Mouse (Mus musculus) brain, embryonic 14.5 days (tissue): Measurements from ENCODE around the gene Gm10961.

Experiments used
- CTCF ChIP-seq: fragments of 200-500 bp; IDR thresholded peaks from 2 replicates; pipeline ENCODE4 v1.5.1; 2012; ENCODE audit warnings: inconsistent platforms, mild to moderate bottlenecking, moderate library complexity, borderline replicate concordance; ENCODE audit not compliant: insufficient read depth, insufficient read length; ENCODE audit errors: extremely low read depth
- POLR2A ChIP-seq: fragments of 200-500 bp; IDR thresholded peaks from 2 replicates; pipeline ENCODE4 v1.6.1; 2012; ENCODE audit warnings: mild to moderate bottlenecking, inconsistent platforms, borderline replicate concordance; ENCODE audit not compliant: poor library complexity, insufficient read depth, insufficient read length, severe bottlenecking; ENCODE audit errors: extremely low read depth

DNA sequence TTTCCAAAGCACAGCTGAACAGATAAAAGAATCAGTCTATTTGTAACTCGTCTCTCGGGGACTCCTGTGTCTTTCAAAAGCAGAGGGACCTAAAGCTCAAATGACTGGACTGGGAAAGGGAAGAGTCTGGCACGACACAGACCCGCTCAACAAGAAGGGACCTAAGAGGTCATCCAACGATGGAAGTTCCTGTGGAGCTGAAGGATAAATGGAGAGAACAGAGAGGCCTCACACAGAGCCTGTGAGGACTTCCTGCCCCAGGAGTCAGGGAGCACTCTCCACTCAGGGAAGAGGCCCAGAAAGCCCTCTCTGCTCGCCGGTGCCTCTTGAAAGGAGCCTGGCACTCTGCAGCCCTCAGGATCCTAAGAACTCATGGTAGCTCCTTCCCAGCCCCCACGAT is 4.7 kb downstream of the Gm10961 start:
- TF ChIP-seq POLR2A (no peak), CTCF (no peak)
